Mouse (Mus musculus) lung, postnatal 0 days (tissue): ENCODE measurements around the gene Tjp2. TPM values are rescaled to one million over a fixed set of nuclear protein-coding genes. Genes with fewer than 3 reads are reported as not detected.
A peak's percentile ranks its signal among the peaks of the same experiment; 100 is the strongest.

ENCODE experiments used
- ATAC-seq: fragments of 200-750 bp; cut with Nextera tagmentation; 2 replicates; pipeline ENCODE4 v1.8.0; 2017; ENCODE audit warnings: moderate library complexity
- DNase-seq: peaks from one replicate; pipeline ENCODE4 v3.0.0-alpha.2; 2016; ENCODE audit warnings: low spot score
- H3K27ac ChIP-seq: fragments of 300-500 bp; sonication (generic); 2 replicates; pipeline ENCODE4 v1.5.1; 2014; ENCODE audit warnings: antibody characterized with exemption, mild to moderate bottlenecking, low read length, mixed read lengths
- H3K27me3 ChIP-seq: fragments of 300-500 bp; sonication (generic); replicated peaks from 2 replicates; pipeline ENCODE4 v1.6.1; 2014; ENCODE audit warnings: low read length, mixed read lengths; ENCODE audit not compliant: insufficient read depth
- H3K36me3 ChIP-seq: fragments of 300-500 bp; sonication (generic); 2 replicates; pipeline ENCODE4 v1.6.1; 2014; ENCODE audit warnings: low read length, mixed read lengths; ENCODE audit not compliant: insufficient read depth
- H3K4me1 ChIP-seq: fragments of 300-500 bp; sonication (generic); 2 replicates; pipeline ENCODE4 v1.6.1; 2014; ENCODE audit warnings: antibody characterized with exemption, low read depth, low read length, mixed read lengths; ENCODE audit not compliant: insufficient read depth
- H3K4me2 ChIP-seq: fragments of 300-500 bp; sonication (generic); replicated peaks from 2 replicates; pipeline ENCODE4 v1.6.1; 2014; ENCODE audit warnings: low read depth, mild to moderate bottlenecking, low read length, moderate library complexity, mixed read lengths
- H3K4me3 ChIP-seq: fragments of 300-500 bp; sonication (generic); 2 replicates; pipeline ENCODE4 v1.5.1; 2014; ENCODE audit warnings: low read depth, low read length
- H3K9ac ChIP-seq: fragments of 300-500 bp; sonication (generic); replicated peaks from 2 replicates; pipeline ENCODE4 v1.6.1; 2014; ENCODE audit warnings: low read depth, mild to moderate bottlenecking
- H3K9me3 ChIP-seq: fragments of 300-500 bp; sonication (generic); 2 replicates; pipeline ENCODE4 v1.6.1; 2016; ENCODE audit warnings: low read length, mixed read lengths
- CTCF ChIP-seq: IDR thresholded peaks from 2 replicates; pipeline ENCODE4 v1.5.1; 2016; ENCODE audit warnings: antibody characterized with exemption, mild to moderate bottlenecking
- EP300 ChIP-seq: IDR thresholded peaks from 2 replicates; pipeline ENCODE4 v1.6.1; 2016; ENCODE audit warnings: antibody characterized with exemption, mild to moderate bottlenecking, control low read depth
- WGBS: fragments of 180-500 bp; shearing (Covaris S2); extraction: QIAGEN DNeasy Blood & Tissue Kit; methylation state at CpG from one replicate; pipeline ENCODE4 v1.1.7; 2014; 5-methylcytosine and 5-hydroxymethylcytosine counted together
- polyA plus RNA-seq: library from polyadenylated mRNA; unstranded; fragments of >200 nt; fragmentation: Nextera tagmentation; extraction: Ambion mirVana; gene quantifications from 2 replicates; pipeline ENCODE4 v1.2.1, GENCODE M21; 2015

Gene Tjp2
- polyA plus RNA-seq, 1 experiment from 2014 or later = 37.8 TPM

DNA sequence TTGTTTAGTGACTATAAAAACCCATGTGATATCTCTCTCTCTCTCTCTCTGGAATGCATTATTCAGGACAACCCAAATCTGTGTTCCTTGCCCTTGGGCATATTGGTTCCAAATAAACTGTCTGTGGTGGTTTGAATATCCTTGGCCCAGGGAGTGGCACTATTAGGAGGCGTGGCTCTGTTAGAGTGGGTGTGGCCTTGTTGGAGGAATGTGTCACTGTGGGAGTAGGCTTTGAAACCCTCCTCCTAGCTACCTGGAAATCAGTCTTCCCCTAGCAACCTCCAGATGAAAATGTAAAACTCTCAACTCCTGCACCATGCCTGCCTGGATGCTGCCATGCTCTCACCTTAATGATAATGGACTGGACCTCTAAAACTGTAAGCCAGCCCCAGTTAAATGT, 16.9 kb downstream of the Tjp2 start:
- H3K4me3 ChIP-seq = no peak overlapping the region
- no peaks in the 10 kb centered on the region for H3K36me3 ChIP-seq
- TF ChIP-seq EP300 (no peak), CTCF (no peak)
- 86% methylated on average over 1 of the region's 1 CpGs for WGBS
- no peaks in the 10 kb centered on the region for H3K27me3 ChIP-seq
- no peaks in the 10 kb centered on the region for H3K4me1 ChIP-seq
- H3K9me3 ChIP-seq = no peaks in the 10 kb centered on the region
- H3K4me2 ChIP-seq = no peak overlapping the region
- ATAC-seq = no peak
- no peak overlapping the region for H3K27ac ChIP-seq
- no peak overlapping the region for H3K9ac ChIP-seq
- DNase-seq = no peak

DNA sequence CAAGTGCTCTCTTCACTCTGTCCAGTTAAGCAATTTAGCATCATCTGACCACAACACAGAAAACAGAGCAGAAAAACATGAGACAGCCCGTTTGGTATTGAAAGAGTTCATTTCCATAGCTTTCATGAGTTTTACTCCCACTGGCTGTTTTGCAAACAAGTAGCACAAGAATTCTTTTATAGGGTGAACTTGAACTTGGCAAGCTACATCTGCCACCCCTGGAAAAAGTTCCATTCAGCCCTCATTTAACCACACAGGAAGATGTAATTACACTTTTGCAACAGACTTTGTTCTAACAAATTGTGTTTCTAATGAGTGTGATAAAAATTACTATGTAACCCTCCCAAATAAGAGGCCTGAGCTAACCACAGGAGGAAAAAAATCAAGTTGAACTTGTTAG, 19.8 kb downstream of the Tjp2 start:
- Histone ChIP-seq H3K27ac (no peak overlapping the region), H3K9me3 (no peaks in the 10 kb centered on the region), H3K4me1 (no peaks in the 10 kb centered on the region), H3K36me3 (no peaks in the 10 kb centered on the region), H3K4me2 (no peak overlapping the region), H3K4me3 (no peak overlapping the region), H3K27me3 (no peaks in the 10 kb centered on the region), H3K9ac (no peak overlapping the region)
- TF ChIP-seq EP300 (no peak), CTCF (no peak)
- WGBS = 56% methylated on average over 1 of the region's 1 CpGs
- DNase-seq (no peak), ATAC-seq (no peak)

DNA sequence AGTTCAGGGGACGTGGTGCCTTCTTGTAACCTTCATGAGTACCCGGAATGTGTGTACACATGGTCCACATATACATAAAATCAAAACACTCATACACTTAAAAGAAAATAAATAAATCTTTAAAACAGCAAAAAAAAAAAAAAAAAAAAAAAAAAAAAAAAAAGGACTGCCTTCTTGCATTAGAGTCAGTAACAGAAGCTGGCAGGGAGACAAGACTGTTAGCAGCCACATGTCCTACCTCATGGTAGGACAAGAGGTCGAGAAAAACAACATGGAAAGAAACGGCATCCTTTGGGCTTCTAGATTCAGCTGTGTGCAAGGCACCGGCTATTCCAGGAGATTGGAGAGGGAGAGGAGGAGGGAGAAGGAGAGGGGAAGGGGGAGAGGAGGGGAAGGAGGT, 23.0 kb downstream of the Tjp2 start:
- no peak for ATAC-seq
- no peaks in the 10 kb centered on the region for H3K36me3 ChIP-seq
- WGBS = 73% methylated on average over 5 of the region's 5 CpGs
- no peak overlapping the region for H3K27ac ChIP-seq
- no peaks in the 10 kb centered on the region for H3K9me3 ChIP-seq
- no peak for DNase-seq
- H3K4me2 ChIP-seq = no peak overlapping the region
- H3K4me1 ChIP-seq = no peaks in the 10 kb centered on the region
- TF ChIP-seq CTCF (no peak), EP300 (no peak)
- H3K9ac ChIP-seq = no peak overlapping the region
- H3K4me3 ChIP-seq = no peak overlapping the region
- no peaks in the 10 kb centered on the region for H3K27me3 ChIP-seq

DNA sequence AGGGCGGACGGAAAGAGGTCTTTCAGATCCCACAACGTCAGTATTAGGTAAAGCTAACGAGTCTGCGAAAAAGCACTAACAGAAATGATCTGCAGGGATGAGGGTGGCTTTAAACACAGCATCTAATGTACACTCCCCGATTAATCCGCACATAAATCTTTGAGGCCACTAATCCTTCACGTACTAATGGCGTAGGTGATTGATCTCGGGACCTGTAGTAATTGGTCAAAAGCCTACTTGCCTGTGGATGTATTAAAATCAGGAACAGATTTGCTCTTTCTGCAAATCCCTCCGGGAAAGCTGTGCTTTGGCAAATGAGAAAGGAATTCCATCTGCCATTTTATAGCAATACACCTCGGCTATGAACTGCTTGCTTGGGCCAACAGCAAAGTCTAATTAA, 24.3 kb downstream of the Tjp2 start:
- no peak overlapping the region for H3K4me3 ChIP-seq
- no peaks in the 10 kb centered on the region for H3K27me3 ChIP-seq
- H3K4me1 ChIP-seq = no peaks in the 10 kb centered on the region
- TF ChIP-seq EP300 (no peak), CTCF (no peak)
- WGBS = 84% methylated on average over 12 of the region's 12 CpGs
- no peak overlapping the region for H3K27ac ChIP-seq
- H3K9me3 ChIP-seq = no peaks in the 10 kb centered on the region
- ATAC-seq (no peak), DNase-seq (no peak)
- no peak overlapping the region for H3K4me2 ChIP-seq
- H3K9ac ChIP-seq = no peak overlapping the region
- H3K36me3 ChIP-seq = no peaks in the 10 kb centered on the region

DNA sequence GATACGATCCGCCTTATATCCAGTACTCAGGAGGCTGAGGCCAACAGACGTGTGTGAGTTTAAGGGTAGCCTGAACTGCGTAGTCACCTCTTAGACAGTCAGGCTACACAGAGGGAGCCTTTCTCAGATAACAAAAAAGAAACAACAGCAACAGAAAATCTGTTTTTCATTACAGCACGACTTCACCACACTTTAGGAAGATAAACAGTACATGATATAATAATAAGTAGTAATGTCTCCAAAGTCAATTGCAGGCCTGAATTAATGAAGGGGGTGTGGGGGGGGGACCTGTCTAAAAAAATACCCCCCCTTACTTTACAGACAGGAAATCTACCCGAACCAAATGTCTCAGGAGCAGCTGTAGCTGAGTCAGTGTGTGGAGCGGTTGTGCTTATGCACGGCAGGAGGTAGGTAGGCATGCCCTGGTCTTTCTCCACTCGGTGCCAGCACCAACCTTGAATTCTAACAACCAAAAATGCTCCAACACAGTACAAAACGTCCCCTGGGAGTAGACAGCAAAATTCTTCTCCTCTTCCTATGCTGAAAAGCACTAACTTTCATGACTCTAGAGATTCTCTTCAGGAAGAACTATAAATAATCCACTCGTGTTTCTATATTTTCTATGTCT, 26.0 kb downstream of the Tjp2 start:
- Histone ChIP-seq H3K36me3 (no peaks in the 10 kb centered on the region), H3K4me1 (no peaks in the 10 kb centered on the region), H3K27me3 (no peaks in the 10 kb centered on the region), H3K27ac (no peak overlapping the region), H3K4me3 (no peak overlapping the region), H3K9ac (no peak overlapping the region), H3K9me3 (no peaks in the 10 kb centered on the region), H3K4me2 (no peak overlapping the region)
- TF ChIP-seq EP300 = no peak
- TF ChIP-seq CTCF = no peak
- WGBS = 70% methylated on average over 11 of the region's 11 CpGs
- DNase-seq = no peak
- no peak for ATAC-seq

DNA sequence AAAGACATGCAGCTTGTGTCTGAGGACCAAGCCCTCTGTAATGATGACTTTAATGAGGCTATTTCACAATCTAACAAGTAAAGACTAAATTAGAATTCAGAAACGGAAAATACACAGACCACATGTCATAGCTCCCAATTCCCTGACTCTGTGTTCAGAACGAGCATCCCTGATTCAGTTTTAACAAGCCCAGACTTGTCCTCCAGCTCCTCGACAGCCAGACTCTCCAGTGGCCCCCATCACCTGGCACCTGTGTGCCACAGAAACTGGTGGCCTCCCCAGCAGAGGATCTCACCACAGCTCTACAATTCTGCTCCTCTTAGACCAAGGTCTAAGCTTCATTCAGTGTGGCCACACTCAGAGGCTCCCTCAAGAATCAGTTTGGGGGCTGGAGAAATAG, 27.5 kb downstream of the Tjp2 start:
- Histone ChIP-seq H3K9me3 (no peaks in the 10 kb centered on the region), H3K27me3 (no peaks in the 10 kb centered on the region), H3K36me3 (no peaks in the 10 kb centered on the region), H3K4me2 (no peak overlapping the region), H3K9ac (no peak overlapping the region), H3K4me1 (no peaks in the 10 kb centered on the region), H3K27ac (no peak overlapping the region), H3K4me3 (no peak overlapping the region)
- DNase-seq (no peak), ATAC-seq (no peak)
- TF ChIP-seq EP300 (no peak), CTCF (no peak)
- WGBS = 45% methylated on average over 3 of the region's 3 CpGs

DNA sequence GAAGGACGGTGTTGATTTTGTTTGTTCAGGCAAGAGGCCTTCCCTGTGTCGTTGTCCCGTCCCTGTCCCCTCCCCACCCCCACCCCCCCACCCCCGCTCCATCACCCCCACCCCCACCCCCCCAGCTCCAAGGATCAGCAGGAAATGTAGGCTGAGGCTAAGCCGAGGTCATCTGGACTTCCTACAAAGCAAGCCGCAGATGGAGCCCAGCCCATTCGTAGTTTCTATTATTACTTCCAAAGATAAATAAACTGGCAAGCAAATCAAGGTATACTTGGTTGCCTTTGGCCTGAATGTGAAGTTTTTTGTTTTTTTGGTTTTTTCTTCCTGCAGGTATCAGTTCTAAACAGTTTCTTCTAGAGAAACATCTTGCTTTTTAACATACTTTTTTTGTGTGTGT, 29.6 kb downstream of the Tjp2 start:
- H3K4me3 ChIP-seq = no peak overlapping the region
- ATAC-seq (peak; percentile 28; the same call in 1 of the 2 replicates), DNase-seq (peak; percentile 21)
- H3K4me2 ChIP-seq = no peak overlapping the region
- no peaks in the 10 kb centered on the region for H3K4me1 ChIP-seq
- H3K27me3 ChIP-seq = no peaks in the 10 kb centered on the region
- WGBS = 29% methylated on average over 7 of the region's 7 CpGs
- H3K9me3 ChIP-seq = no peaks in the 10 kb centered on the region
- no peak overlapping the region for H3K27ac ChIP-seq
- TF ChIP-seq EP300 (no peak), CTCF (no peak)
- H3K36me3 ChIP-seq = no peaks in the 10 kb centered on the region
- H3K9ac ChIP-seq = no peak overlapping the region
